Mouse (Mus musculus) activated CD4-positive, CD25-positive, alpha-beta regulatory T cell, adult 4 months (primary cell): ENCODE measurements around the gene Med24. TPM values are rescaled to one million over a fixed set of nuclear protein-coding genes. Genes with fewer than 3 reads are reported as not detected.

Experiments used
- ATAC-seq: one replicate; pipeline ENCODE4 v1.8.0; 2017
- polyA plus RNA-seq, 2 experiments: library from polyadenylated mRNA; unstranded; fragments of 100-300 nt; shearing (Covaris generic); gene quantifications; one replicate each; pipeline ENCODE4 v1.2.1; 2017

Med24 gene
- polyA plus RNA-seq, 2 experiments from 2014 or later = 19.1 to 27.9 TPM

DNA sequence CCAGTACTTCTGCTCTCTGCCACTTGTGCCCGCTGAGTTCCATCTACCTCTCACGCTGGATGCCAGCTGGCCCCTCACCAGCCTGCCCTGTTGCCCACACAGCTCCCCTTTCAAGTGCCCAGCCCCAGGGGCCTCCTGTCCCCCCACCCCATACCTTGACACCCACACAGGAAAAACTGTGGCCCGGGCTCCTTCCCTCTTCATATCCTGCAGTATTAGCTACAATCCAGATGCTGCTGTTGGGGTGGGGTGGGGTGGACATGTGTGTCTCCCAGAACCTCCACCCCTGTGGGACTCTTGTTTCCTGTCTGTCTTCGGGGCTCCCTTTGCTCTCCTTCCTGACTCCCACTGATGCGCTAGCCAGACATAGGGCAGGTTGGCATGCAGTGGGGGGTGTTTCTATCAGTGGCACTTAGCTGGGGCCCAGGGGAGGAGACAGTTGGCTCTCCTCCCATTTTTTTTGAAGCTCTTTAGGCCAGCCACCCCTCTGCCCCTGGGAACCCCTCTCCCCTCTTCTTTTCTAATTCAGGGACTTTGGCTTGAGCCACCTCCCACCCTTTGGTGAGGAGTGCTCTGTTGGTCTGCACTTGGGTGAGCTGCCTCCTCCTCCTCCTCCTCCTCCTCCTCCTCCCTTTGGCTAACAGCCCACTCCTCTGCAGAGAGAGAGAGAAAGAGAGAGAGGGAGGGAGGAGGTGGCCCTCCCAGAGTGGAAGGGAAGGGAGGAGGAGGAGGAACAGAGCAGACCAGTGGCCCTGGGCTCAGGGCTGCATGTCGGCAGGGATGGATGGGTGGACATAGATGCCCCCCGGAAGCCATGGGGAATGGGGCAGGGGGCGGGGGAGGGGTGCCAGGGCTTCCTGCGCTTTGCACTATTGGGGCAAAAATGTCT is 36.4 kb upstream of the Med24 start:
- no peak for ATAC-seq

DNA sequence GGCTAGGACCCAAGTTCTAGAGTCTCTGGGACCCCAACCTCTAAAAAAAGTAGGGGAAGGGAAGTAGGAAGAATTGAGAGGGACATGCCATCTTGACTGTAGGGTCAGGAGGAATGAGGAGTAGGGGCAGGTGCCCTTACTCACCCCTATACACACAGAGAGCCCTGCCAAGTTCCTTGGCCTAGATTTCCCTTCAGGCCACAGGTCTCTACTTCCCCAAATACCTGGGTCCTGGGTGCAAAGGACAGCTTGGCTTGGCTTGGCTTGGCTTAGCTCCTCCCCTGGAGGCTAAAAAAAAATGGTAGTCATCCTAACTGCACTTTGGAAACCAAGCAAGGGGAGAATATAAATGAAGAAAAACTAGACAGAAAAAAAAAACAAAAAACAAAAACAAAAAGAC is 35.5 kb upstream of the Med24 start:
- no peak for ATAC-seq

DNA sequence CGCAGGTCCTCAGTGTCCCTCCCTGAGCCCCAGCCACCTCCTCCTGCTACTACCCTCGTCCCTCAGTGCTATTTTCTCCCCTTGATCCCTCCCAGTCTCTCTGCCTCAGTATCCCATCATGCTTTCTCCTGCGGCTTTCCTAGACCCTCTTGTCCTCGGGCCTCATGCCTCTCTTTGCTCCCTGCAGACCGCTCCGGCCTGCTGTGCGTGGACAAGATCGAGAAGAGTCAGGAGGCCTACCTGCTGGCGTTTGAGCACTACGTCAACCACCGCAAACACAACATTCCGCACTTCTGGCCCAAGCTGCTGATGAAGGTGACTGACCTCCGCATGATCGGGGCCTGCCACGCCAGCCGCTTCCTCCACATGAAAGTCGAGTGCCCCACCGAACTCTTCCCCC is 34.9 kb upstream of the Med24 start:
- ATAC-seq = no peak

DNA sequence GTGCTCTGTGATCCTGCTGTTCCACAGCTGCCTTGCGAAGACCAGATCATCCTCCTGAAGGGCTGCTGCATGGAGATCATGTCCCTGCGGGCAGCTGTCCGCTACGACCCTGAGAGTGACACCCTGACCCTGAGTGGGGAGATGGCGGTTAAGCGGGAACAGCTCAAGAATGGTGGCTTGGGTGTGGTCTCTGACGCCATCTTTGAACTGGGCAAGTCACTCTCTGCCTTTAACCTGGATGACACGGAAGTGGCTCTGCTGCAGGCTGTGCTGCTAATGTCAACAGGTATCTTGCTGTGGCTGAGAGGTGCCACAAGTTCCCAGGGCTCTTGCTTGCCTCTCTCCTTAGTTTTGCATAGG is 34.2 kb upstream of the Med24 start:
- no peak for ATAC-seq

DNA sequence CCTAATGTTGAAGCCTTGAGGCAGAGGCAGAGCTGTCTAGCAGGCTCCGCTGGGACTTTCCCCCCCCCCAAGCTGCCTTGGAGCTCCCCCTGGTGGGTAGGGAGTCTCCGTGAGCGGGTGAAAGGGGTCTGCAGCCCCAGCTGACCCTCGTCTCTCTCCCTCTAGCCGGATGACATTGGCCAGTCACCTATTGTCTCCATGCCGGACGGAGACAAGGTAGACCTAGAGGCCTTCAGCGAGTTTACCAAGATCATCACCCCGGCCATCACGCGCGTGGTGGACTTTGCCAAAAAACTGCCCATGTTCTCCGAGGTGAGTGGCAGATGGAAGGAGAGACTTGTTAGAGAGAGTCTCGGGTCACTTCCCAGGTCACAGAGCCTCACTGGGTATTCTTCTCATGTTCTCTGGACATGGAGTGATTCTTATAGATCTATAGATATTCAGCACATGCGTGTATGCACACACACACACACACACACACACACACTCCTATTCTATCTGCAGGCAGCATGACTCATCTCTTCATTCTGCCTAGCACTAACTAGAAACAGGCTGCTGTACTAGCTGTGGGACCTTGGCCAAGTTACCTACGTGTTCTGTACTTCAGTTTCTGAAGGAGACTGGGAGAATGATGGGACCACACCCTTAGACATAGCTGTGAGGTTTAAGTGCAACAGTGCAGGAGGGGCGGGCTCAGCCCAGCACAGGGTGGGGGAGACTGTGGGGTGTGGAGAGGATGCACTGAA is 33.7 kb upstream of the Med24 start:
- no peak for ATAC-seq

DNA sequence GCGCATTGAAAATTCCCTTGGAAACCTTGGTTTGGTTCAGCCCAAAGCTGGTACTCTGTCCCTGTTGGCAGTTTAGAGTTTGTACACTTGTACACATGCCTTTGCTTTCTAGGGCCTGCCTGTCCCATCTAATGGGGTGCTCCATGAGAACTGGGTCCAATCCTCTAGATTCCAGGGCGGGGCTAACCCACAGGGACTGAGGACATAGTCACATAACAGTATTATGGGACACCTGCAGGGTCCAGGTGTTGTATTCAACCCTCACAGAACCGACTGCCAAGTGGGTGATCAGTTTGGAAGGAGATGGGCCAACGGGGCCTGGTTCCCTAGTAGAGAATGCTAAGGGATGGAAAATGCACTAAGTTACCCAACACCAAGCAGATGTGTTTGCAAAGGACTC is 32.7 kb upstream of the Med24 start:
- ATAC-seq = no peak

DNA sequence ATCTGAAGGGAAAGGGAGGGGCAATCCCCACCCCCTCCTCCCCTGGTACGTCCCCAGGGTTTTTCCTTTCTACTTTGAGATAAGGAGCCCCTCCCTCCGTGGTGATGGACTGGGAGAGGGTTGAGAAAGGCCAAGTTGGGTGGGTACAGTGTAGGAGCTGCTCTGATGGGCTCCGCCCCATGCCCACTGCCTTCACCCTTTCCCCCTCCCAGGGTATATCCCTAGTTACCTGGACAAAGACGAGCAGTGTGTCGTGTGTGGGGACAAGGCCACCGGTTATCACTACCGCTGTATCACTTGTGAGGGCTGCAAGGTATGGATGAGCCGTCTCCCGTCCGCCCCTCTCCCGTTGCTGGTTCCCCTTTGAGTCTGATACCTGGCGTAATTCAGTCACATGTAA is 27.5 kb upstream of the Med24 start:
- ATAC-seq = no peak

DNA sequence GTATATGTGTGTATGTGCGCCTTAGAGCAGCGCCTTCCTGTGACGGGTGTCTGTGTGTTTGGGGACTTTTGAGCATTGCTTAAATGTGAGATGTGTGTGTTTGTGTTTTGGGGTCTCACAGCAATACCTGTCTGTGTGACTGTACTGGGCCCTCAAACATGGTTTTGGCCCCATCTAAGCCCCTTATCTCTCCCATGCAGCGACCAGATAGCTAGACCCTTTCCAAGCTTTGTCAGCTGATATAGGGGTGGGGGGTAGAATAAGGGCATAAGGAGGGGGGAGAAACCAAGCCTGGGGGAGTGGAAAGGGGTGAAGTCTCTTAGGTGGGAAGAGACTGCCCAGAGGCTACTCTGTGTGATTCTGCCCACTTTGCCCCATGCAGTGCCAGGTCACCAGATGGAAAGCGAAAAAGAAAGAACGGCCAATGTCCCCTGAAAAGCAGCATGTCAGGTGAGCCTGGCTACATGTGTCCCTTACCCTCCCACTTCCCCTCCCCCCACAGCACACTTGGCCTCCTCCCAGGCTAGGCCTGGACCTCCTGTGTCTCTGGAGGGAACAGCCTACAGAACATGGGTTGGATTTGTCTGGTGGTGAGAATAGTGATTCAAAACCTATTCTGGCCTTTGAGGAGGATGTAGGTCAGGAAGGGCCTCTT is 26.6 kb upstream of the Med24 start:
- ATAC-seq = no peak

DNA sequence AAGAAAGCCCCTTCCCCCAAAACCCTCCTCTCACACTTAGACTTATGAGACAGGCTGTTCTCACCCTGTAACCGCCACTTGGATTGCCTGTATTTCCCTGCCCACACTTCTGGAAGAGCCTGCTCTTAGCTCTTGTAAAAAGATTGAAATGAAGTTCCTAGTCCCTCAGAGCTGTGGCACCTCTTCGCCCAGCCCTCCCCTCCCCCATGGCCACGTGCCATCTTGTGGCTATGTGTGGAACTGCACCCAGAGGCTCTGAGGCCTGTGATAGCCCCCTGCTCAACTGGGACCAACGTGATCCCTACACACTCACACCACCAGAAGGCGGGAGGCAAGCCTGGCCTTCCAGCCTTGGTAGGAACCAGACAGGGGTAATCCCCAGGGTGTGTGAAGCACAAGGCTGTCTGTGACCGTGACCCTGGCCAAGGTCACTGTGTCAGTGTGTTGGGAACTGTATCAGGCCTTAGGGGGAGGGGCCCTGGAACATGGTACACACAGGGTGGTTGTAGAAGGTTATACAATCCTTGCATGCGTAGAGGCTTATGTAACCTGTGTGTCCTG is 25.5 kb upstream of the Med24 start:
- ATAC-seq = peak; percentile 40

DNA sequence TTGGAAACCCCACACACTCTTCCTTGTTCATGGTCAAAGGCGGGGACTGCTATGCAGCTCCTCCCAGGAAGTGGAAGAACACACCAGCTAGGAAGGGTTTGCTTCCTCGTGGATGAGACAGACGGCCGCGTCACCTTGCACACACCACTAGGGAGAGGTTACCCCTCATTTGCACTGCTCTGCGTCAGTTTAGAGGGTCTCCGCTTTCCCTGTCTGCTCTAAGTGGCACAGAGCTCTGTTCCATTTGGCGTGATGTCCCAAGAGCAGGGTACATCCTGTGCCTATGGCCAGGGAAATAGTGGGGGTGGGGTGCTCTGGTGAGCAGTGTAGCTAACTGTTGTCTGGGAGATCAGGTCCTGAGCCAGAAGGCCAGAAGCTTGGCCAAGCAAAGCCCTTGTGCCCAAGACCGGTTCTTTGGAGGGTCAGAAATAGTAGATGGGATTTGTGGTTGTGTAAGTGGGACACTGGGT is 25.0 kb upstream of the Med24 start:
- ATAC-seq = no peak

DNA sequence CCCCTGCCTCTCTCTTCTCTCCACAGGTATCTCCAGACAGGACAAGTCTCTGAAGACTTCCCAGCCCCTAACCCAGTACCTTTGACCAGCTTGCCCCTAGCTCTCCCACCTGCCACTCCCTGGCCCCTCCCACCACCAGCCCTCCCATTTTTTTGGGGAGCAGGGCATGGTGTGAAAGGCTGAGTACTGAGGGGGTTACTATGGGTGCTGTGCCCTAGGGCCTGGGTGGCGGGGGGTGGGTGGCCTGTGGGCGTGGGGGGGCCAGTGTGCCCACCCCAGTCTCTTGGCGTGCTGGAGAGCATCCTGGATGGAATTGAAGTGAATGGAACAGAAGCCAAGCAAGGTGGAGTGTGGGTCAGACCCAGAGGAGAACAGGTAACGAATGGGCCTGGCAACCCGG is 24.0 kb upstream of the Med24 start:
- ATAC-seq = no peak

DNA sequence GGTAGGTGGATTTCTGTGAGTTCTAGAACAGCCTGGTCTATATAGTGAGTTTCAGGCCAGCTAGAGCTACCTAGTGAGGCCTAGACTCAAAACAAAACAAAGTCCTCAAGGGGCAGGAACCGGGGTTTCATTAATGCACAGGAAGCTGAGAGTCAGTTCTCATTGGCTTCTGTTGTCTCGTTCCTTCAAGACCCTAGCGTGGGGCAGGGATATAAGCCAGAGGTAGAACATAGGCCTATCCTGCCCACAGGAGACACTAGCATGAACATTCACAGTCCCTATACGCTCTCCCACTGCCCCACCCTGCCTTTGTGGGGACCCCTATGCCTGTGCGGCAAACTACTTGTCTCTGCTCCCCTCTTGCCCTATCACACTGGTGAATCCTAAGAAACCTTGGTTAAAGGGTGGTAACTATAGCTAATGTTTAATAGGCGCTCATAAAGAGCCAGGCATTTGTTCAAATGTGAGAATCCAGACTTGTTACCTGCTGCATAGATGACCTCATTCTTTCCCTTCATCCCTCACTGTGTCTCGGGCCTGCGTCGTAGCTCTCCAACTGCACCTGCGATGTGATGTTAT is 23.4 kb upstream of the Med24 start:
- no peak for ATAC-seq

DNA sequence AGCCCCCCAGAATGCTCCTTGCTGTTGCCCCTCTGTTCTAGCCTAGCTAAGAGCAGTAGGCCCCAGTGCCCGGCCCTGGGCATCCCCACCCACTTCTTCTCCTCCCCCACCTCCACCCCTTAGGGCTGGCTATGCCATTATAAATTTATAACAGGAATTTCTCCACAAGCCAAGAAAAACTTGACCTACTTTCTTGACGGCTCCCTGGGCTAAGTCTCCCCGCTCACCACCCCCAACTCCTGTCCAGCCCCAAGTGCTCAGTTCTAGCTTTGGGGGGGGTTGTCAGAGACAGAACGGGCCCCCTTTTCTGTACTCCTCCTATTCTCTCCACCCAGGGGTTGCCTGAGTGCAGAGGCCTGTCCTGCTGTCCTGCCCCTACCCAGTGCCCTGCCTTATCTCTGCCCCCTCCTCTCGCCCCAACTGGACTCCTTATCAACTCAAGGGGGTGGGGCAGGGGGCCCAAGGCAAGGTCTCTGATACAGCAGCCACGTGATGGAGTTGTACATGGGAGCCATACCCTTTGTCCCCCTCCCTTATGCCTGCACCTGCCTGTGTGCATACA is 22.1 kb upstream of the Med24 start:
- ATAC-seq = no peak

DNA sequence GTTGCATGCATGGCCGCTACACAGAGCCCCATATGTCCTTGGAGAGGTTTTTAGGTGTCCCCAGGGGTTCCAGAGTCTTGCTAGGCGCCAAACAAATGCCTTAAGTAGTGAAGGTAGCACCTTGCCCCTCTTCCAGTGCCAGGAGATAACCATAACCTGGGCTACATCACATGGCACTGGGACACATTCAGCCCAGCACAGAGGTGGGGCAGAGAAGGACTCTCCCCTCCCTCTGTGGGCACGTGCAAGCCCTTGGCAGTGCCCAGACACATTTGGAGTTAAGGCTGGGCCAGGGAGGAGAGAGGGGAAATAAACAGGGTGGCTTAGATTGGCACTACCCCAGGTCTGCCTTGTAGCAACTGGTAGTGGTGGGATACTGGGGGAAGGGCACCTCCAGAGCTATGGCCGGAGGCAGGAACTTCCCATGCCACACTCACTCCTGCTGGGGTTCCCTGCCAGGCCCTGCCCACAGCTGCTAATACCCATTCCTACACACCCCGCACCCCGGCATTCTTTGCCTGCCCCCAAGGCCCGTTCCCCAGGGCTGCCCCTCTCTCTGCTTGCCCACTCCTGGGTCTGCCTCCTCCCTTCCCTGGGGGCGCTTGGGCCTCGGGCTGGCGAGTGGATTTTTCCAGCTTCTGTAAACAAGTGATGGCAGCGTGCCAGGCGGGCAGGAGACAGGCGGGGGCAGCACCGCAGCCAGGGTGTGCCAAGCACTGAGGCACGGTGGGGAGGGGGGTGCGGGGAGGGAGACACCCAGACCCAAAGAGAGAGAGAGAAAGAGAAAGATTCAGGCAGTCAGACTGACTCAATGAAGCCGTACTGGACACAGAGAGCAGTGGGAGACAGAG is 21.3 kb upstream of the Med24 start:
- no peak for ATAC-seq

DNA sequence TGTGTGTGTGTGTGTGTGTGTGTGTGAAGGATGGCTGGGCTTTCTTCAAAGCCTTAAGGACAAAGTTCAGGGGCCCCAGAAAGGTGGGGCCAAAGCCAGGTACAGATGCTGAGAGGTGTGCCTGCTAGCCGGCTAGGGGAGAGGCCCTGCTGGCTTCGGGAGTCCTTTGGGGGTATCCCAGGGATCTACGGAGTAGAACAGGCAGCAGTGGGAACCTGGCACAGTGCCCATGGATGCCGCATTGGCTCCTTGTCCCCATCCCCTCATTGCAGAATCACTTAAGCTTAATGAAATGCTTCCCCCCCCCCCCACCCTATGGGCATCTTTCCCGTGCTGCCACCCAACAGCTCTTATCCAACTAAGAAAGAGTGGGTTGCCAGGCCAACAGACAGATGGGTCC is 20.5 kb upstream of the Med24 start:
- ATAC-seq = no peak

DNA sequence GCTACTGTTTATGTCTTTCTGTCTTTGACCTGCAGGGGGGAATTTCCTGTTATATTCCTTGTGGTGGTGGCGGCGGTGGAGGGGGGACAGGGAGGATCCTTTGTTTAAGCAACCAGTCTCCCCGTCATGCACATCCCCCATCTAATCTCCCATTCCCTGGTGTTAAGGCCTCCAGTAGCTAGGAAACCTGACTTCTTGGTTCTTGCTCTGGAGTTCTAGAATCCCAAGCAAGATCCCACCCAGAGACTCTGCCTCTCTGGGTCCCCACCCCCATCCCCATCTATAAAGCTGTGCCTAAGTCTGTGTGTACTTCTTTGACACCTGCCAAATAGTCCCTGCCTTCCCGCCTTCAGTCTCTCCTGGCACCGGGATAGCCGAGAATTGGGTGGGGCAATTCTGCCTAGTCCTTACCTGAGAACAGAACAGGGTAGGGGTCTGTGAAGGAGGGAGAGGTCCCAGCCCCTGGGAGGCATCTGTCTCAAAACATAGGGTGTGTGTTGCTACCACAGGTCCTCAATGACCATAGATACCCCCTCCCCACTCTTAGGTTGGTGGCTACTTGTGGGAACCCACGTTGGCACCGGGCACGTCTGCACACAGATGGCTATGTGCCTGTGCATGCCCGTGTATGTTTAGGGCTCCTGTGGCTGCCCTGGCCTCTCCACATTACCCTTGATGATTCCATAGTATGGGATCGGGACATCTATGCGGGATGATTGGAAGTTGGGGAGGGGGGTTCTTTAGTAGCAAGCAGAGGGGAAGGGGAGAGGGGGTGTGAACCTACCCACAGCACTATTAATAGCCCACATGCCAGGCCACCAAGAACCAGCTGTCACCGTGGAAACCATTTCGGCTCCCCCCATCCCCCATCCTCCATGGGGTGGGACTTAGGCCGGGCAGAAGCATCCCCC is 19.5 kb upstream of the Med24 start:
- no peak for ATAC-seq

DNA sequence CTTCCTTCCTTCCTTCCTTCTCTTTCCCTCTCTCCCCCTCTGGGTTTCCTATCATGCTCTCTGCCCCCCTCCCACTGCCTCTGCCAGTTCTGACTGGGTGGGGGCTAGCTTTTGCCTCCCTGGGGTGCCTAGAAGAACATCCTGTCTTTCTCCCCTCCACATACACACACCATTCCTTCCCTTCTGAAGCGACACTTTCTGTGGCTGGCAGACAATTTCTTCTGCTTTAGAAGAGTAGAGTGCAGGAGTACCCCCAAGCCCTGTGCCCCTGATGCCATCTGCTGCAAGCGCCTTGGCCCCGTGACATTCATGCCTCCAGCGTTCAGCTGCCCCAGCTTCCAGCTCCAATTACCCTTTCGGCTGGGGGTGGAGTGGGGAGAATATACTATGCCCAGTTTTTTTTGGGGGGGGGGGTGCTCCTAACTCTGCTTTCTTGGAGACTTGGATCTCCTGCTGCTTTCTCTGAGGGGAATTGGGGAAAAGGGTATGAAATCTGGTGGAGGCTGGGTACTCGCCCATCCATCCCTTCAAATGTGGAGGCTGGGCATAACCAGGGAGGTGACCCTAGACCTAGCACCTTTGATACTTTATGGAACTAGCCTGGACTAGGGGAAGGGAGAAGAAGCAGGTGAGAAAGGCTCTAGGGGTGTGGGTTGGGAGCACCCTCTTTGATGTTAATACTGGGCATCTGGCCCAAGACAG is 18.7 kb upstream of the Med24 start:
- ATAC-seq = peak; percentile 29

DNA sequence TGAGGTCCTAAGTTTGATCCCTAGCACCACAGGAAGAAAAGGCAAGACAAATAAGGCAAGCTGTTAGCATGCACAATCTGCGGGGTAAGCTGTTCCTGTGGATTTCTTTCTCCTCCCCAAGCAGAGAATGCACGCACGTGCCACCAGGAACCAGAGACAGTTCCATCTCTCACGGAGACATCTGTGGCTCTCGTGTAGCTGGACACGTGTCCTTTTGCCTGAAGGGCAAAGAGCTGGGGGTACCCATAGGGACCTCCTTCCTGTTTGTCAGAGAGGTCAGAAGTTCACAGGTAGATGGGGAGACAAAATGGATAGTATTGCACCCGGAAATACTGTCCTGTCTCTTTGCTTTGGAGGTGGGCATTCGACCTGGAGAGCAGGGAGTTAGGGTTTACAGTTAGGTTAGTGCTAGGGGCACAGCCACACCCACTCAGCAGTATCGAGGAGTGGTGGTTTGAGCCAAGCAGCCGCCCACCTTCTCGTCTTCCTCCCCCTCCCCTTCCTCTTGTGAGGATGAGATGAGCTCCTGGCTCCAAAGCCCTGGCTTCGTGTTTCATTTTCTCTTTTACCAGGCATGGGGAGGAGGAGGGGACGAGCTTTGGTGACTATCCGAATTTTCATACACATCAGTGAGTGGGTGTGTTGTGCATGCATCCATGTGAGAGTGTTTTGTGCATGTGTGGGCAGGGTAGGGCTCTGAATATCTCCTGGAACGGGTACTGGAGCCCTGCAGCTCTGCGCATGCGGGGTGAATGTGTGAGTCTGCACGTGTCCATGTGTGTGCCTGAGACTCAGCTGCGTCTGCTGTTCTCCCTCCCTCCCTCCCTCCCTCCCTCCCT is 17.8 kb upstream of the Med24 start:
- ATAC-seq = peak; percentile 62
